Mouse (Mus musculus) thymus, adult 18-20 months (tissue): ENCODE results near the gene Mok.

ENCODE experiments used
- DNase-seq, 2 experiments: peaks; one replicate each; pipeline ENCODE4 v3.0.0; 2022; ENCODE audit warnings: mixed read lengths in 2 of 2

Mok gene

GRCm38 (mm10) chr12:110806301-110806970, 34.3 kb downstream of the Mok start:
- DNase-seq, result no peak

GRCm38 (mm10) chr12:110804261-110804660, 36.5 kb downstream of the Mok start:
- no peak for DNase-seq

DNA sequence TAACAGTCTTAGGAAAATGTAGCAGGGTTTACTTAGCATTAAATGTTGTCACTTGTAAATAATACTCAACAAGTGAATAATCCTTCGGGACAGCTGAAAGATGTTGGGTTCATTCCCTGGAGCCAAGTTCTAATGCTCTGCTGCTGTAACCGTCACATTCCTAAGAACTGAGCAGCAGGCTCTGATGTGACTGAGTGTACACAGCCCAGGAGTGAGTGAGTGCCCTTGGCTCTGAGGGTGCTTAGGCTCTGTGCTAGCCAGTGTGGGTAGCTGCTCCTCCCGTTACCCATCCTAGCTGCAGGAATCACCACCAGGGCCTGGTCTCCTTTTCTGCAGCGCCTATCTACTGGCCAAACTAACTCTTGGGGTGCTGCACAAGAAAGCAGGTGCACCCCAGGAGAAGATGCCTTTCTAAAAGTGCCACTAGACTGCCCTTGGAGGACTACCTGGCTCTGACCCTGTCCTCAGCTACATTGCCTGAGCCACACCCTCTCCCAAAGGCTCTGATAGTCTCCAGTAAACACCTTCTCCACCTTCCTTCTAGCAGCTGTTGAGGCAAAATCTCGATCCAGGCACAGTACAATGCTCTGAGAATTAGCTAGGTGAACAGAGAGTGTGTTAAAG, 38.0 kb downstream of the Mok start:
- DNase-seq, result no peak

DNA sequence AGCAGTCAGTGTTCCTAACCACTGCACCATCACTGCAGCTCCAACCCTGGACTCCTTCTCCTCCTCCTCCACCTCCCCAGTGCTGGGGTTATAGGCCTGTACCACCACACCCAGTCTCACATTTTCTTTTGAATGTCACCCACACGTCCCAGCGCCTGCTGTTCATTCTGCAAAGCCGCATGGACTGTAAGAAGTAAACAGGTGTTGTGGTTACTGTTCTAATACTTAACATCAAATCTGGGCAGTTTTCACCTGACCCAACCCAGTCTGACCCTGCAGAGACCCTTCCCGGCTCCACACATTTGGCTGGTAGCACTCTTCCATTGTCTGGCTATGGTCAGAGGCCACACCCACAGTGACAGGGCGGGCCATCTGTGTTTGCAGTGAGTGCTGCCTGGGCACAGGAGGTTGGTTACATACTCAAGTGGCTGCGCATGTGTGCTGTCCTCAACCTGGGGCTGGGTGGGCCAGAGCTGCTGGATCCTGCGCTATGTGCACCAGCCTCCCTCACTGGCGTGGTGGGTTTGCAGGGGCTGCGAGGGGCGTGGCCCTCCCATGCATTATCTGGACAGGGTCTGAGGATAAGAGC, 38.8 kb downstream of the Mok start:
- no peak for DNase-seq

DNA sequence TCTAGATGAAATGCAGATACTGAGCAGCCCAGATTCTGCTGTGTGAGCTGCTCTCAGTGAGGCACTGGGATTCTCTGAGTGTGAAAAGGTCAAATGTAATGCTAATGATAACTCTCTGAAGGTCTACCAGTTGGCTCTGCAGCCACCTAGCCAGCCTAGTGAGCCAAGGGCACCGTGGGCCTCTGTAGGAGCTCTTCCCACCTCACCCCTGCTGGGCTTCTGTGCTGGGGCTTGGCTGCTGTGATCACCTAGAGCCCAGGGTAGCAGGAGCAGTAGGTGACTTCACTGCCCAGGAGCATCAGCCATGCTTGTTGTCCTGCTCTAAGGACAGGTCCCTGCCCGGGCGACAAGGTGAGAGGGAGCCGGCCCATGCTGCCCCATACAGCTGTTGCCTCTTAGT, 41.5 kb downstream of the Mok start:
- DNase-seq, result no peak

DNA sequence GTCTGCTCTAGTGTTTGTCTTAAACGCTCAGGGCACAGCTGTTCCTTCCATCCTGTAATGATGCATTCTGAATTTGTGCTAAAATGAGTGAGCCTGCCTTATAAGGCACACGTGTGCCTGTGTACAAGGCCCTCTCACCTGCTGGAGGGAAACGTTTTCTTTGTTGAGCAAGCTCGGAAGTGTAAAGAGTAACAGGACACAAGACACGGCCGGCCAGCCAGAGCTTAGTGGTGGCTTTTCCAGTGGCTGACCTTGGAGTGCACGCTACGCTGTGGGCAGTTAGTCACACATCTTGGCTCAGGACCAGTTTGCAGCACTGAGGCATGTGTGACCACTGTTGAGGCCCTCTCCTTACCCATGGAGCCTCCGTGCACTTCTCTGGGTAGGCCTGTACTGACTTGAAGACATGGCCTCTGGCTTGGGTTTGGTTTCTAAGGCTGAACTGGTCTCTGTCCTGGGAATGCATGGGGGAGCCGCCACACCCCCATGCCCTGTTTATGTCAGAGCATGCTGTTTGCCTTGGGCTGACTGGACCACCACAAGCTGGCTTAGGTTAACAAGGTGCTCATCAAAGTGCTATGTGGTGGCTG, 42.8 kb downstream of the Mok start:
- DNase-seq, result no peak

DNA sequence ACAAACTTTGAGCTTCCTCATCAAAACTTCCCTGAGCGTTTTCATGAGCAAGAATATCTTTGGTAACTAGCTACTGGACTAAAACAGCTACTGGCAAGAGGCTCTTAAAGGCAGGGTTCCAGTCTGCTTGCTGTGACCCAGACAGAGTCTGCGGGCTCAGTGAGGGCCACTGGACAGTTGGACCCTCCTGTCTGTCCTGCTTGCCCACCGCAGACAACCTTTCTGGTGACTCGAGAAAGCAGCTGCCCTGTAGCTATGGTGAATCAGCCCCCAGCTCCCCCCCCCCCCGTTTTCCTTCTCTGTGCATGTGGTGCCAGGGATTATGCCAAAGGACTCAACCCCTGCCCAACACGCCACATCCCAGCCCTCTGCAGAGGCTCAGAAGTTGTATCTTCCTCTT, 43.5 kb downstream of the Mok start:
- no peak for DNase-seq

GRCm38 (mm10) chr12:110796748-110797147, 44.0 kb downstream of the Mok start:
- DNase-seq, result no peak

DNA sequence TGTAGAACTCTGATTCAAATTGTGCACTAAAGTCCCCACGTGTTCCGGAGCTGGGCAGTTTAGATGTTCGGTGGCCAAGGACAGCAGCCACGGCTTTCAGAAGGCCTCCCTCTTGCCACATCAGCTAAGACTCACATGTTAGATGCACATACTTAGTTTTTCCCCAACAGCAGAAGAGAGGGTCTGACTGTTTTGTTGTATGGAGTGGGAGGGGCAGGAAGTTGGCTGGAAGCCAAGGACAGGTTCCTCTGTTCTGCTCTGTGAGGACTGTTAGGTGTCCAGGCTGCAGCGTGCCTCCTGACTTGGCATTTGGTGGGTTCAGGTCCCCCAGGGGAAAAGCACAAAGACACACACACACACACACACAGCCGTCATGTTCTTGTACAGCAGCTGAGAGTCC, 45.7 kb downstream of the Mok start:
- DNase-seq, result no peak

GRCm38 (mm10) chr12:110791026-110791425, 49.7 kb downstream of the Mok start:
- DNase-seq, result no peak

GRCm38 (mm10) chr12:110790580-110790979, 50.2 kb downstream of the Mok start:
- no peak for DNase-seq

- no peak for DNase-seq
Observed at GRCm38 (mm10) chr12:110786243-110786642, 54.5 kb downstream of the Mok start.

DNA sequence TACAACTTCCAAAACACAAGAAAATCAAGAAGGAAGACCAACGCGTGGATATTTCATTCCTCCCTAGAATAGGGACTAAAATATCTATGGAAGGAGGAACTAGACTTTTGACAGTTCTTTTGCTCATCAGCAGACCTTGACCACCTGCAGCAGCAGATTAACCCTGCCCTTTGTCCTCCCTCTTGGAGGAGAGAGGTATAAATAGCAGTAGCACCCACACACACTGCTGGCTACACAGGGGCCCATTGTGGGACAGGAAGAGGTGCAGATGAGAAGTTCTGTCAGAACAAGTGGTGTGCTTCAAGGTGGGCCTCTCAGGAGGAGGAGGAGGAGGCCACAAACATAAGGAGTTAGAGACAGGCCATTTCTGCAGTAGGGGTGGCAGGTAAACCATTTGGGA, 56.5 kb downstream of the Mok start:
- DNase-seq, result no peak

GRCm38 (mm10) chr12:110782278-110782677, 58.5 kb downstream of the Mok start:
- no peak for DNase-seq

DNA sequence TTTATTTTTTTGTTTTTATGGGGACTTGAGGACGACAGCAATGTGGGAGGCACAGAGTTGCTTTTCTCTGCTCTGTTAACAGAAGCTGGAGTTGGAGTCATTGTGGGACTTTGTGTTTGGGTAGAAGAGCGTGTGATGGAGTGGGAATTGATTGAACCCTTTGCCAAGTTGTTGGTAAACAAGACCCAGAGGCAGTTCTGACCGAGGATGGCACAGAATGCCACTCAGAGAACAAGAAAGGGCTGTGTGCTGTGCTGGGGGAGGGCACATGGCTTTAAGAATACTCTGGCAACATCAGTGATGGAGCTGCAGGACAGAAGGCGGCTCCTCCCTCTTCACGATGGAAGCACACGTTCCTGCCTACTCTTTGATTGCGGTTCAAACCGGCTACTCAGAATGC, 59.6 kb downstream of the Mok start:
- DNase-seq, result no peak

- no peak for DNase-seq
Observed at GRCm38 (mm10) chr12:110779296-110779695, 61.4 kb downstream of the Mok start.

GRCm38 (mm10) chr12:110777853-110778252, 62.9 kb downstream of the Mok start:
- no peak for DNase-seq

- DNase-seq, result no peak
Observed at GRCm38 (mm10) chr12:110775628-110776426, 64.9 kb downstream of the Mok start.

DNA sequence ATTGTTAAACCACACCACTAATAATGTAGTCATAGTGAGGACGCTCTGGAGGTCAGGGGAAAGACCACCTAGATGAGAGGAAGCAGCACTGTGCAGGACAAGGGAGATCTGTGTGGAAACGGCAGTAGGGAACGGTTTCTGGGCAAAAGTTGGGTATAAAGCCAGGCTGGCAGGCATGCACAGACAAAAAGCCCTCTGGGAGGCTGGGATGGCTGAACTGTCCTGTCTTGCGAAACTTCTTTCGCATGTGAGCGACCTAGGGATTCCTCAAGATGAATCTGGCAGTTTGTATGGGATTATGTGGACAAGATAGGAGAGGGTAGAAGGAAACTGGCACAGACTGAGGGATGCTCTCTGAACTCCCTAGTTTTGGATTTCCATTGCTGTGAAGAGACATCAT, 68.8 kb downstream of the Mok start:
- no peak for DNase-seq

DNA sequence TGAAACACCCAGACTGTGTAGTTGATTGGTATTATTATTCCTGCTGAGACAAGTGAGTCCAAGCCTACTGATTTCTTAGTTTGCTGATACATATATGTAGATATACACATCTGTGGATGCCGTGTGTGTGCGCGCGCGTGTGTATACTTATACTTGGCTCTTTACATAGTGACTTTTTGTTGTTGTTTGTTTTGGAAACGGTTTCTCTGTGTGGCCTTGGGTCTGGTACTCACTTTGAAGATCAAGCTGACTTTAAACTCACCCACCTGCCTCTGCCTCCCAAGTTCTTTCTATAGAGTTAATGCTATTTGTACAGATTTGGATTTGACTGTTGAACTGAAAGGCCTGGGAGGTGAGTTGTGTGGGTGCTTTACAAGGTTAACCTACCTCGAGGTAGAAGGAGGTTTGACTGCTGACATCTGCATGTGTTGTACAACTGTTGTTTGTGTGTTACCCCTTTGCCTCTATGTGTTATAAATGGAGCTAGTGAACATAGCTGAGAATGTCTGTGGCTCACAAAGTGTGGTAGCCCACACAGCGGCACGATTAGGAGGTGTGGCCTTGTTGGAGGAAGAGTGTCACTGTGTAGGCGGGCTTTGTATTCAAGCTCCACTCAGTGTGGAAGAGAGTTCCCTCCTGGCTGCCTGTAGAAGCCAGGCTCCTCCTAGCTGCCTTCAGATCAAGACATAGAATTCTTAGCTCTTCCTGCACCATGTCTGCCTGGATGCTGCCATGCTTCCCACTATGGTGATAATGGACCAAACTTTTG, 70.1 kb downstream of the Mok start:
- no peak for DNase-seq

DNA sequence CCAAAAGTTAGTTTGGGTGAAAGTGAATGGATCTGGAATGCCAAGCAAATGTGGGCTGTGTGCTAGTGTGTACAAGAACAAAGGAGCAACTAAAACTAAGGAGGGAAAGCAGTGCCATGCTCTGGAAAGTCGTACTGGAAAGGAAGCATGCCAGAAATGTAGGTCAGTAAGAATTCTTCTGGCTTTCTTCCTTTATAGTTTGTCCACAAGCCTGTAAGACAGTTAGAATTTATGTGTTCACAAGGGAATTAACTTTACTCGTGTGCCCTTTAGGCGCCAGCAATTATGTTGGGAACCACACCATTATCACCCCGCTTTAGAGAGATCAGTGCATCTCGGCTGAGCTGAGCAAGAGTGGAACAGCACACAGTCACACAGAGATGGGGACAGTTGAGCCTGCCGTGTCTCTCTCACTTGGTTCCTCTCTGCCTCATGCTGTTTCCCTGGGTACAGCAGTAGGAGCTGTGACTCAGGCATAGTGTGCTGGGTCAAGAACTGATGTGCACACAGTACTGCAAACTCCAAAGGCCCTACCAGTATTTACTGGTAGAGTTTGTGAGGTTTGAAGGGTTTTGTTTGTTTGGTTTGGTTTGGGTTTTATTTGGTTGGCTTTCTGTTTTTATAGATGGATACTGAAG, 71.0 kb downstream of the Mok start:
- DNase-seq, result no peak

GRCm38 (mm10) chr12:110768562-110768961, 72.2 kb downstream of the Mok start:
- no peak for DNase-seq
